Mouse (Mus musculus) B cell, adult 2 months (primary cell): ENCODE data around the gene Zfp260.

Source experiments
- DNase-seq, 2 experiments: peaks; one replicate each; pipeline ENCODE4 v3.0.0; 2022

The Zfp260 gene

DNA sequence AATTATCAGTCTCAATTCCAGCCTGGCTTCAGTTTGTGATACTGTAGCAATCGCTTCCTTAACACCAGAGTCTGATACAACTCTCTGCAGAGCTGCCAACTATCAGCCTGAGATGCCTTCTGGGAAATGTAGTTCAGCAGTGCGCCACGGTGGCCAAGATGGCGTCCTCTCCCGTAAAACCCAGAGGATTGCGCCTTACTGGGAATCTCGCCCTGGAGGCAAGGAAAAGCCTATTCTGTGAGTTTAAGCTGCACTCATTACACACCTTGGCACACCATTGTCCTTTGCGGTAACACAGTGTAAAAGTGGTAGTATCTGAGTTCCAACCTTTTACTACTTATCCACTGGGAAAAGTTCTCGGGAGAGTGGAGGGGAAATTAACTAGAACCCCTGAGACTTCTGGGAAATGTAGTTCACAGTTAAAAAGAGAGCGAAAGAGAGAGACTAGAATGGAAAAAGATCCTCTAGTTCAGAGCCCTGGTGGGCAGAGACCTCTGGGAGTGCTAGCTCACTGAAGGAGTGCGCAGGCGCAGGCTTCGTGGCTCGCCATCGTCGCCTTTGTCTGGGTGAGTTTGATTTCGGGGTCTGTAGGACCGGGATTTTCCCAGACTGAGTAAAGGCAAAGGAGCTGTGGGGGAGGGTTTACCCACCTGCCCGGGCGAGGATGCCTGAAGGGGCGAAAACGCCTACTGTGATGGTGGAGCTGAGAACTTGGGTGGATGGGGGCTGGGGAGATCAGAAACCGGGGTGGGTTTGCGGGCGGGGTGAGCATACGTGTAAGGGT, at the start of gene Zfp260:
Zfp260 (plus strand) TSS at position 132 of the 784 bp plus-strand sequence.
- peak; percentile 82 to 83 for DNase-seq

DNA sequence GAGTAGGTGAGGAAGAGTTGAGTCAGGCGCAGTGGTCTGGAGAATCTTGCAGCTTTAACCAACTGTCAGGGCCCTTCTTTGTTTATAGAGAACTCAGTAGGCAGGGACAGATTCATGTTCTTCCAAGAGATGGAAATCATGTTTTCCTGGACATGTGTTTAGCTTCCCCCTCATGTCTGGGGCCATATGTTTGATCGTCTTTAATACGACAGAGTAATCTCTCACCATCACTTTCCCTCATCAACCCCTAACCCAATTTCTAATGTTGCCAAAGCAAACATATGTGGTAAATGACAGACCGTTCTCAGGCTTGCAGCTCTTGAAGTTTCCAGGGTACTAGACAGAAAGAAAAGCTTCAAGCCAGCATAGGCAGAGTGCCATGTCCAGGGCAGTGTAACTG, 46.5 kb upstream of the Zfp260 start:
- DNase-seq, result no peak

DNA sequence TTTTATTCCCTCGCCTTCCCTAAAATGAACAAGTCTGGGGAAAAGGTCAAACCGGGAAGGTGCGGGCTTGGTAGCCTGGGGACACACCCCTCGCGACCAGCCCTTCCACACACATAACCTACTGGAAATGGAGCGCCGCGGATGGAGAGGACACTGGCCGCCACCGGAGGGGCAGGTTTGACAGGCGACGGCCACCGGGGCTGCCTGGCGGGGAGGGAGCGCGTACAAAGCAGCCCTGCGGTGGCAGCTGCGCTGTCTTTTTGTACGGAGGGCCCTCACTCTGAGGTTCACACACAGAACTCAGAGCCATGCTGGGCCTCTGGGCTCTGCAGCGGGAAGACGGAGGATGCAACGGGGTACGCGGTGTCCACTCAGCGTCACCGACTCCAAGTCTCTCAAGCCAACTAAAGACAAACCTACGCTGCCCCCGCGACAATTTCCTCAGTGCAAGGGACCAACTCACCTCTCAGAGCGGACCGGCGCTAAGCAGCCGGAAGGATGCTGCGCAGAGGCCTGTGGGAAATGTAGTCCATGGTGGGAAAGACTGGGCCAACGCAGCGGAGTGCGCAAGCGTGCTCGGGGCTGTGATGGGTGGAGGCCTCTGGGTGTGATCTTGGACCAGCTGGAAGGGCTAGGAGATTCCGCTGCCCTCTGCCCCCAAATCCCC, 43.6 kb upstream of the Zfp260 start, which contains the start of gene Zfp14:
Zfp14 (minus strand) TSS at position 499 of the 667 bp plus-strand sequence.
- peak; percentile 87 to 89 for DNase-seq

DNA sequence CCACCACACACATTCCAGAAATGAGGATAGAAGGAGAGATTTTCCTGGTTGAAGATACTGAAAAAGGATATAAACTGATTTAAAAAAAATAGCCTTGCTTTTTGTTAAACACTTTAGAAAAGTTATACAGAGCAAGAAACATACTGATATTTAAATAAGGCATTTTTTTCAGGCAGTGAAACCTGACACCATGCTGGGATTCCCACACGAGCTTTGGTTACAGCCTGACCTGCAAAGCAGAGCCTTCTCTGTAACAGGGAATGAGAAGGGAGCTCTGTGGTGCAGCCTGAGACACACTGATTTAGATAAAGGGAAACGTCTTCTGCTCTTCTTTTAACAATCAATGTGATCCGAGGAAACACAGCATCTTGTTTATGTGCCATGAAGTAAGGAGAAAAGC, 41.0 kb upstream of the Zfp260 start:
- no peak for DNase-seq

DNA sequence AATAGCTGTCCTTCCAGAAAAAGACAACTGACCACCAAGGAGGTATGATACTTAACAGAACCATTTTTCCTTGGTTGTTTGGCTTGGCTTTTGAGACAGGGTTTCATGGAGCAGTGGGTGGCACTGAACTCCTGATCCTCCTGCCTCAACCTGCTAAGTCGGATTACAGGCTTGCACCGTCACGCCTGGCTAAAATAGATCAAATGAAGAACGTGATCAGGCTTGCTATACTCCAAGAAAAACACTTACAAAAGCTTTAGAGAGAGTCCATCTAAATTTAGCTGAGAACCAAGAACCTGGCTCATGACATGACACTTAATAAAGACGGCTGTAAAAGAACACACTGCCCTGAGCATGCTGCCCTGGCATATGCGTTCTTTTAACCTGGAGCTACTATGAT, 34.2 kb upstream of the Zfp260 start:
- DNase-seq, result no peak

GRCm38 (mm10) chr7:30062478-30062877, 32.1 kb upstream of the Zfp260 start:
- DNase-seq, result peak; percentile 7 to 21

DNA sequence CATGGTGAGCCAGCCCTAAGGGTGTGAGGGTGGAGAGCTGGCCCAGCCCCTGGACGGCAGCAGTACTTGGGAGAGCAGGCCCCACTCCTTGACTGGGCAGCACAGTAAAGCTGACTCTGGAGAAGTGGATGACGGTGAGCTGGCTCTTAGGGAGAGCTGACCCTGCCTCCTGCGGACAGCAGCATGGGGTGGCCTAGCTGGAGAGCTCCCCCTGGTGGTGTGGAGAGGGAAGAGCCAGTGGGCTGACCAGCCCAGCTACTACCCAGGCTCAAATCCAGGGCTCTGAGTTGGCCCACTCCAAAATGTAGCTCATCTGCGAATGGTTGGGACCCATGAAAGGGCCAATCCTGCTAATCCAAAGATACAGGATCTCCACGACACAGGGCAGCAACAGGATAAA, 30.0 kb upstream of the Zfp260 start:
- no peak for DNase-seq

DNA sequence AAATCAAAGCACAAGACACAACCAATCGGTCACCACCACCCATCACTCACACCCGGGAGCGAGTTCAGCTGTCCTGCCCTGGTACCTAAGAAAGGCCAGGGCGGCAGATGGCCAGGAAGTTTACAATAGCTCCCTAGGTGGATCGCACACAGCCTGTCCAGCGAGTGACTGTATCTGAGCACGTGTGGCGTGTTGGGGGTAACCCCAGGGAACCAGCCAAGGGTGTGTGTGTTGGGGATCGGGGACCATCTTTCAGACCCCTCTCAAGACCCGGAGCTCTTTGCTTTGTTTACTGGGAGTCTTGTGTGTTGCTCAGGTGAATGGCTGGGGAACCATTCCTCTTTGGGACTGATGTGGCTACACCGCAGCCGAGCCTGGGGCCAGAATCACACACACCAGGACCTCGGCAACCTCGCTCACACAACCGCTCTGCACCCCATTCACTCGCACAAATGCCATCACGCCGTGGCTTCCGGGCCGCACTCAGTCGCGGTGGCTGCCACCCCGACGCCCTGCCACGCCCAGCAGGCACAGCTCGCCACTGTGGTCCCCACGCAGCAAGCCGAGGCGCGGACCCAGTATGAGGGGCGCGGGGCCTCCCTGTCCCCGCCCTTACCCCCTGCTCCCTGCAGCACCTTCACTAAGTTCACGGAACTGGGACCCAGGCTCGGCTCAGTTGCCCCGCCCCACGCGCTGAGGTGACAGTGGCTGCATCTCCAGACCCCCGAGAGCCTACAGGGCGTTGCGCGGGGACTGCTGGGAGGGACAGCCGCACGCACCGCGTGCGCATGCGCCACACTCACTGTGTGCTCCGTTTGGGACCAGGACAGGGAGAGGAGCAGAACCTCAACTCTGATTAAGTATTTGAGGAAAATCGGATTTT, 22.2 kb upstream of the Zfp260 start, which contains the start of gene Zfp82:
Zfp82 (minus strand) TSS at position 755 of the 883 bp plus-strand sequence.
- DNase-seq, result peak; percentile 78 to 81

DNA sequence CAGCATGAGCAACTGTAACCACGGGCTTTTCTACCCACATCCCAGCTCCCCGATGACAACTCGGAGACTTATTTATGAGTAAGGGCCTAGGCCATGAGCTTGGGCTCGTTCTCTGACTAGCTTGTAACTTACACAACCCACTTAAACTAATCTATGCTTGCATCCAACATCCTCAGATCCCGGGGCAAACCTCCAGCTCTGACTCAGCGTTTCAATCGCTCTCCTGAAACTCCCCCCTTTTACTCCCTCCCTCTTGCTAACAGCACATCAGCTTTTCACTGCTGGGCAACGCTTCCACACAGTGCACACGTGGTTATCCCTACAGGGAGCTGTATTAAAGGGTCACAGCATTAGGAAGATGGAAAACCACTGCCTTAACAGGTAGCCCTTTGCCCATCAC, 8.1 kb upstream of the Zfp260 start:
- DNase-seq, result no peak

DNA sequence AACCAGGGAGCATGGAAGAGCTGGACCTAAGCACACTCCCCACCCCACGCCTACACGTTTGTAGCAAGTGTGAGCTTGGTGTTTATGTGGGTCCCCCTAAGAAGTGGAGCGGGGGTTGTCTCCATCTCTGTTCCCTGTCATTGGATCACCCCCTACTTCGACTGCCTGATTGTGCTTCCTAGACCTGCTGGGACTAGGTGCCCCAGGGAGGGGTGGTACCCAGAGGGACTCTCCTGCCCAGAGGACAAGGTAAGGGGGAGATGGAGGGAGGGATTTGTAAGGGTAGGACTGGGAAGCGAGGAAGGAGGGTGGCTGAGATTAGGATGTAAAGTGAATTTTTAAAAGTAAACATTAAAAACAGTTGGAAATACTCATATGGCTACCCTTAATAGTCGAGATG, 5.2 kb upstream of the Zfp260 start:
- DNase-seq, result no peak

- DNase-seq, result peak; percentile 92 to 93
These were observed 4.2 kb upstream of the Zfp260 start, which contains the start of the genes Gm26920 and Zfp566 for GRCm38 (mm10) chr7:30090092-30090969. Gene Gm26920, minus strand, starts transcription at chr7:30090410. Gene Zfp566, minus strand, starts transcription at chr7:30090527.

- DNase-seq, result peak; percentile 37 to 45
These were observed 3.5 kb upstream of the Zfp260 start for GRCm38 (mm10) chr7:30090970-30091585.

- no peak for DNase-seq
These were observed 1.9 kb upstream of the Zfp260 start for GRCm38 (mm10) chr7:30092666-30093065.

- no peak for DNase-seq
These were observed 610 bp upstream of the Zfp260 start for GRCm38 (mm10) chr7:30093918-30094415.

GRCm38 (mm10) chr7:30095551-30096125, 1.1 kb downstream of the Zfp260 start:
- DNase-seq, result no peak

- peak; percentile 26 to 30 for DNase-seq
These were observed 4.7 kb downstream of the Zfp260 start for GRCm38 (mm10) chr7:30099297-30099696.

DNA sequence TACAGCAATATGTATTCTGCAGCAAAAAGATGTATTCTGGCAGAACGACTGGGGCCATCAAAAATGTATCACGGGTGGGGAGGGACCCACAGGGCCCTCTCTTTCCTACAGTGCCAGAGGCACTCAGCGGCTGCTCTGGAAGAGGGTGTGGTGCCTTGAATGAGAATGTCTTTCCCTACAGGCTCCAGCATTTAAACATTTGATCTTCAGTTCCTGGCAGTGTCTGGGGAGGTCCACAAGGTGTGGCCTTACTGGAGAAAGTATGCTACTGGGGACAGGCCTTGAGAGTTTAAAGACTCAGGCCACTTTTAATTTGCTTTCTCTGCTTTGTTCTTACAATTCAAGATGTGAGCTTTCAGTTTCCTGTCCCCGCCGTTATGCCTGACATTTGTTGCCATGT, 21.5 kb downstream of the Zfp260 start:
- no peak for DNase-seq

DNA sequence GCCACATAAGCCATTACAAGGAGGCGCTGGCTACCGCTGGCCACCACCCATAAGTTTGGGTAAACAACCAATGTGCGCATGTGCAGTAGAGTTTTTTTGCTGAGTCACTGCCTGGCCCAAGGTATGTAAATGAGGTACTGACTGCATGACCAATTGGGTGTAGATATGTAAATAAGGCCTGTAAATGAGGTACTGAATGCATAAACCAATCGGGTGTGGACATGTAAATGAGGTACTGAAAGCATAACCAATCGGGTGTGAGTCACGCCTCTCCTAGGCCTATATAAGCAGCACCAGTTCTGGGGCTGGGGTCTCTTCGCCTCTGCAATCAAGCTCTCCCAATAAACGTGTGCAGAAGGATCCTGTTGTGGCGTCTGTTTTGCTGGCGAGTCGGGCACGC, 23.4 kb downstream of the Zfp260 start:
- DNase-seq, result peak in 1 of 2 experiments; percentile 2

DNA sequence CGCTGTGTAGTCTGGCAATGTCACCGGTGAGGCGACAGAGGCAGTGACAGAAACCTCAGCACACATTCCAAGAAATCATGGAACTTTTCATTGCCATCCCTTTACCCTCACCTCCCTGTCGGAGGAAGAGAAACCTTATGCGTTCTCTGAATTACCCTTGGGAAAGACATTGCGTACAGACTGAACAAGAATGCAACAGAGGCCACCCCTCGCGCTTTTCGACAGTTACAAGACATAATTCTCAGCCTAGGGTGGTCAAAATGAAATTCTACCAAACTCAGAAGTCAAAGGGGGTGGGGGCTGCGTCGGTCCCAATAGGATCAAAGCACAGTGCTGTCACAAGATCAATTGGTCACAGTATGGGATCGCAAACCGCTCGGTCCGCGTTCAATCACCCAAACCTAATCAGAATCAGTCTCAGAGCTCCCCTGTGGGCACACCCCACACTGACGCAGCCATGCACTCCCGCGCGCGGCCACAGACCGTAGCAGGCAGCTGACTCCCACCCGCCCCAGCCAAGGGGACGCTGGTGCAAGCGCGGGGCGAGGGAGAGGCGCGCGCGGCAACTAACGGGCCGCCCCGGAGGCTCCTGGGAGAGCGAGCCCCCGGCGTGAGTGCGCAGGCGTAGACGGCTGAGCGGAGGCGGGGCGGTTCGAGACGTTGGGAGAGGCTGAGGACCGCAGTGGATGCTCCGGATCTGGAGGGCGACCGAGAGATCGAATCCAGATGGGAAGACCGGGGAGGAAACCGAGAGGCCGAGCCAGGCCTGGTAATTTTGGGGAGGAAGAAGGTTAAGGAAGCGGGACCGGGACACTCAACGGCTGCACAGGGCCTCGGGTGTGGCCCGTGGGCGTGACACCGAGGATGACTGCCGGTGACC, 27.0 kb downstream of the Zfp260 start, which contains the start of gene Zfp382:
Zfp382 (plus strand) TSS at position 635 of the 880 bp plus-strand sequence.
- peak; percentile 92 for DNase-seq

GRCm38 (mm10) chr7:30122188-30122530, 27.6 kb downstream of the Zfp260 start:
- DNase-seq, result no peak
